Mouse (Mus musculus): ENCODE measurements around the gene Htr3a.

DNA sequence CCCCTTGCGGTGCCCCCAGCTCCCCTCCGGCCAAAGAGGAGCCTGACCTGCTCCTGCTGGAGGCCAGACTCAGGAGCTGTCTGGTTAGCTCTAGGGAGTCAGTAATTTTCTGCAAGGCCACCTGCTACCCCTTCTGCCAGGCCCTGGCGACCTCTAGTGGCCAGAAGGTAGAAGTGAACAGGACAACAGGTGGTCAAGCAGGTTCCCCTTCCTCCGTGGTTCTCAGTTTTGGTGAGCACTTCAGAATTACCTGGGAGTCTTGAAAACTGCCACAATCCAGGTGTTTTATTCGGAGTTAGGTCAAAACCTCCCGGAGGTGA, 50.4 kb downstream of the Htr3a start:
- TF ChIP-seq CTCF (IDR thresholded peaks at IDR 0.05; ENCODE audit: borderline replicate concordance, control insufficient read depth, extremely low read depth, insufficient read depth, low read length, poor library complexity), result peak; percentile 79; the same call in 1 of the 2 replicates
- no peak for TF ChIP-seq POLR2A (IDR thresholded peaks at IDR 0.05; ENCODE audit: control insufficient read depth, extremely low read depth, insufficient read depth, low read length, poor library complexity)
